Mouse (Mus musculus) small intestine, adult 2 months (tissue): ENCODE results near the gene Gp1ba. TPM values are rescaled to one million over a fixed set of nuclear protein-coding genes. Genes with fewer than 3 reads are reported as not detected.

ENCODE experiments used
- H3K27ac ChIP-seq: fragments of 200-500 bp; 2 replicates; pipeline ENCODE4 v1.5.1; 2012; ENCODE audit warnings: low read depth, low read length, control low read depth, inconsistent platforms; ENCODE audit not compliant: insufficient read depth
- H3K27me3 ChIP-seq: fragments of 200-500 bp; 2 replicates; pipeline ENCODE4 v1.6.1; 2012; ENCODE audit warnings: mild to moderate bottlenecking, moderate library complexity, low read length, inconsistent platforms; ENCODE audit not compliant: control insufficient read depth, insufficient read depth
- H3K36me3 ChIP-seq: fragments of 200-500 bp; 2 replicates; pipeline ENCODE4 v1.6.1; 2012; ENCODE audit warnings: mild to moderate bottlenecking, low read length, control low read depth, inconsistent platforms; ENCODE audit not compliant: control insufficient read depth, insufficient read depth
- H3K4me1 ChIP-seq: fragments of 200-500 bp; 2 replicates; pipeline ENCODE4 v1.6.1; 2012; ENCODE audit warnings: low read length, inconsistent platforms, mixed read lengths; ENCODE audit not compliant: control insufficient read depth, insufficient read depth, insufficient read length
- H3K4me3 ChIP-seq: fragments of 200-500 bp; 2 replicates; pipeline ENCODE4 v1.5.1; 2012; ENCODE audit warnings: low read depth, mild to moderate bottlenecking, control low read depth, inconsistent platforms, low read length, moderate library complexity
- CTCF ChIP-seq: fragments of 200-500 bp; IDR thresholded peaks from 2 replicates; pipeline ENCODE4 v1.5.1; 2012; ENCODE audit warnings: low read depth, mild to moderate bottlenecking, control low read depth, inconsistent platforms, low read length, moderate library complexity, mixed read lengths; ENCODE audit not compliant: insufficient replicate concordance, insufficient read length; ENCODE audit errors: extremely low read depth
- POLR2A ChIP-seq: fragments of 200-500 bp; IDR thresholded peaks from 2 replicates; pipeline ENCODE4 v1.6.1; 2012; ENCODE audit warnings: low read depth, mild to moderate bottlenecking, control low read depth, inconsistent platforms, low read length, moderate library complexity
- WGBS: fragments of 180-500 bp; shearing (Covaris S2); methylation state at CpG from one replicate; pipeline ENCODE4 v1.1.7; 2018; 5-methylcytosine and 5-hydroxymethylcytosine counted together
- polyA plus RNA-seq: library from polyadenylated mRNA; depleted of rRNA; stranded (reverse); fragments of >200 nt; gene quantifications from 2 replicates; pipeline ENCODE4 v1.2.3, GENCODE M21; 2012

Gp1ba gene
- polyA plus RNA-seq, 1 experiment, result 0.04 TPM

GRCm38 (mm10) chr11:70674014-70674413 is 35.1 kb downstream of the Gp1ba start:
- Histone ChIP-seq H3K27ac (no peak overlapping the region), H3K4me3 (no peak overlapping the region), H3K27me3 (no peaks in the 10 kb centered on the region), H3K36me3 (peaks cover 63% of the 10 kb centered on the region), H3K4me1 (peaks cover 3% of the 10 kb centered on the region; the same call in 1 of the 2 replicates)
- TF ChIP-seq CTCF (no peak), POLR2A (no peak)
- WGBS, result 91% methylated on average over 6 of the region's 6 CpGs

GRCm38 (mm10) chr11:70674501-70674900 is 35.6 kb downstream of the Gp1ba start:
- H3K27me3 ChIP-seq, result no peaks in the 10 kb centered on the region
- TF ChIP-seq CTCF (no peak), POLR2A (no peak)
- 77% methylated on average over 11 of the region's 11 CpGs for WGBS
- H3K4me3 ChIP-seq, result no peak overlapping the region
- H3K4me1 ChIP-seq, result peaks cover 3% of the 10 kb centered on the region; the same call in 1 of the 2 replicates
- H3K27ac ChIP-seq, result no peak overlapping the region
- H3K36me3 ChIP-seq, result peaks cover 68% of the 10 kb centered on the region

- Histone ChIP-seq H3K27me3 (no peaks in the 10 kb centered on the region), H3K36me3 (peaks cover 83% of the 10 kb centered on the region), H3K4me3 (no peak overlapping the region), H3K4me1 (peaks cover 3% of the 10 kb centered on the region; the same call in 1 of the 2 replicates), H3K27ac (no peak overlapping the region)
- 81% methylated on average over 9 of the region's 9 CpGs for WGBS
- TF ChIP-seq CTCF, result no peak
- no peak for TF ChIP-seq POLR2A
Observed at GRCm38 (mm10) chr11:70678092-70678491, 39.2 kb downstream of the Gp1ba start.

- H3K27me3 ChIP-seq, result no peaks in the 10 kb centered on the region
- no peak for TF ChIP-seq CTCF
- TF ChIP-seq POLR2A, result no peak
- no peak overlapping the region for H3K4me3 ChIP-seq
- WGBS, result 94% methylated on average over 2 of the region's 2 CpGs
- peaks cover 86% of the 10 kb centered on the region for H3K36me3 ChIP-seq
- no peak overlapping the region for H3K27ac ChIP-seq
- peaks cover 5% of the 10 kb centered on the region for H3K4me1 ChIP-seq
Observed at GRCm38 (mm10) chr11:70678576-70678975, 39.7 kb downstream of the Gp1ba start.

- Histone ChIP-seq H3K27ac (no peak overlapping the region; the same call in 1 of the 2 replicates), H3K36me3 (peaks cover 84% of the 10 kb centered on the region), H3K27me3 (no peaks in the 10 kb centered on the region), H3K4me3 (no peak overlapping the region), H3K4me1 (peaks cover 12% of the 10 kb centered on the region)
- WGBS, result 92% methylated on average over 8 of the region's 8 CpGs
- TF ChIP-seq CTCF, result no peak
- TF ChIP-seq POLR2A, result no peak
Observed at GRCm38 (mm10) chr11:70679361-70679760, 40.4 kb downstream of the Gp1ba start.

GRCm38 (mm10) chr11:70679894-70680293 is 41.0 kb downstream of the Gp1ba start:
- 85% methylated on average over 8 of the region's 8 CpGs for WGBS
- Histone ChIP-seq H3K27me3 (no peaks in the 10 kb centered on the region), H3K36me3 (peaks cover 82% of the 10 kb centered on the region), H3K4me1 (peaks cover 14% of the 10 kb centered on the region), H3K27ac (no peak overlapping the region), H3K4me3 (no peak overlapping the region)
- TF ChIP-seq POLR2A (no peak), CTCF (no peak)

- no peak overlapping the region for H3K27ac ChIP-seq
- TF ChIP-seq POLR2A (no peak), CTCF (no peak)
- peaks cover 78% of the 10 kb centered on the region for H3K36me3 ChIP-seq
- H3K27me3 ChIP-seq, result no peaks in the 10 kb centered on the region
- H3K4me3 ChIP-seq, result no peak overlapping the region
- peaks cover 22% of the 10 kb centered on the region for H3K4me1 ChIP-seq
- 85% methylated on average over 12 of the region's 12 CpGs for WGBS
Observed at GRCm38 (mm10) chr11:70681170-70681569, 42.2 kb downstream of the Gp1ba start.
